Mouse (Mus musculus) megakaryocyte, embryonic 14.5 days (primary cell): ENCODE data around the gene Dusp7.

Source experiments
- FLI1 ChIP-seq: IDR thresholded peaks from 2 replicates; pipeline ENCODE4 v1.6.1; 2012; ENCODE audit warnings: low read length, inconsistent platforms, mixed read lengths
- GATA1 ChIP-seq: IDR thresholded peaks from 3 replicates; pipeline ENCODE4 v1.6.1; 2012; ENCODE audit warnings: mixed read lengths, low read length, inconsistent platforms, borderline replicate concordance

DNA sequence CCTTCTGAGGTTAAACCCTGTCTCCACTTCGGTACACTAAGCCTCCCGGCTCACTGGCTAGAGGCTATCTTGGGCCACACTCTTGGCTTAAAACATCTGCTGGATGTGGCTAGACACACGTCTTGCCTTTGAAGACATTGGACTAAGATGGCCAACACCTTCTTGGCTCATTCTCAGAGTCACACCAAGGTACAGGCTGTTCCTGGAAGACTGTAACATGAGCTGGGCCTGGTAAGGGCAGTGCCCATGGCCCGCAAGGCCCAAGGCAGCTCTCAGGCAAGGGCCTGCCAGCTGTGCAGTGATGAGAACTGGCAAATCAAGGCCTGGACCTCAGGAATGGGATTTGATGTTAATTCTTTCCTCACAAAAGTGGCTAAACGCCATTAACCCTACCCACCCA lies 45.2 kb downstream of the Dusp7 start:
- TF ChIP-seq GATA1 (no peak), FLI1 (no peak)
